In genomic region chr2:117405453-117405852, GRCm38 (mm10) we compare ENCODE assay signal across 13 mouse cellular contexts.
DNase-seq lines count a peak whose midpoint lies in the region; ATAC-seq lines count a peak whose summit lies in the region.
"Had no signal": no experiment of that assay in that cellular context is flagged by ENCODE, and none has a peak within 500 bp of the region (broad histone marks: within the 10 kb centered on the region; RNA-seq: fewer than 3 reads in every experiment).

No protein-coding gene starts in this region.

- no peaks in the 10 kb centered on the region for H3K36me3 ChIP-seq in hindbrain, embryonic 10.5 days
- H3K36me3 ChIP-seq in hindbrain, embryonic 14.5 days (replicated peaks; ENCODE audit: control insufficient read depth, insufficient read depth), result no peaks in the 10 kb centered on the region
- H3K36me3 ChIP-seq in splenic B cell, adult 2 months (ENCODE audit: control insufficient read depth, insufficient read depth, low read length, poor library complexity, severe bottlenecking), result no peaks in the 10 kb centered on the region
- no peaks in the 10 kb centered on the region for H3K36me3 ChIP-seq in intestine, embryonic 16.5 days (ENCODE audit: control insufficient read depth, insufficient read depth, low read length)
- H3K36me3 ChIP-seq: kidney, embryonic 15.5 days; lung, embryonic 15.5 days had no signal

- H3K4me2 ChIP-seq in hindbrain, embryonic 14.5 days (replicated peaks), result no peak overlapping the region
- H3K4me2 ChIP-seq in intestine, embryonic 16.5 days (ENCODE audit: low read depth, low read length), result no peak overlapping the region
- H3K4me2 ChIP-seq: kidney, embryonic 15.5 days; lung, embryonic 15.5 days had no signal

- H3K27ac ChIP-seq in hindbrain, embryonic 10.5 days, result peak overlapping the region; percentile 35
- no peak overlapping the region for H3K27ac ChIP-seq in hindbrain, embryonic 14.5 days
- H3K27ac ChIP-seq in intestine, embryonic 16.5 days (ENCODE audit: low read length), result no peak overlapping the region
- H3K27ac ChIP-seq: kidney, embryonic 15.5 days; lung, embryonic 15.5 days had no signal

- DNase-seq in hindbrain, embryonic 10.5 days (ENCODE audit: low spot score), result peak; percentile 12
- DNase-seq in hindbrain, embryonic 14.5 days (ENCODE audit: low spot score), result no peak
- peak; percentile 47 for DNase-seq in splenic B cell, adult 2 months (ENCODE audit: low read depth, low spot score)
- DNase-seq in layer of hippocampus, adult 11-12 months (ENCODE audit: low spot score), result no peak
- DNase-seq: cerebellum, postnatal 25 days; heart, postnatal 14 days; right cerebral cortex, postnatal 14 days had no signal

- H3K4me3 ChIP-seq in hindbrain, embryonic 10.5 days, result no peak overlapping the region
- no peak overlapping the region for H3K4me3 ChIP-seq in hindbrain, embryonic 14.5 days (replicated peaks; ENCODE audit: low read length)
- no peak overlapping the region for H3K4me3 ChIP-seq in intestine, embryonic 16.5 days (ENCODE audit: low read length)
- H3K4me3 ChIP-seq: kidney, embryonic 15.5 days; lung, embryonic 15.5 days had no signal

- H3K9ac ChIP-seq in hindbrain, embryonic 14.5 days, result no peak overlapping the region
- H3K9ac ChIP-seq in intestine, embryonic 16.5 days (ENCODE audit: low read depth, low read length), result no peak overlapping the region
- H3K9ac ChIP-seq: kidney, embryonic 15.5 days; lung, embryonic 15.5 days had no signal

- H3K4me1 ChIP-seq in hindbrain, embryonic 10.5 days (replicated peaks), result peaks cover 8% of the 10 kb centered on the region; the same call in 1 of the 2 replicates
- no peaks in the 10 kb centered on the region for H3K4me1 ChIP-seq in hindbrain, embryonic 14.5 days (replicated peaks; ENCODE audit: control insufficient read depth, insufficient read depth, low read length)
- no peaks in the 10 kb centered on the region for H3K4me1 ChIP-seq in intestine, embryonic 16.5 days (ENCODE audit: control insufficient read depth, insufficient read depth, low read length)
- H3K4me1 ChIP-seq: kidney, embryonic 15.5 days; lung, embryonic 15.5 days had no signal

- no peaks in the 10 kb centered on the region for H3K27me3 ChIP-seq in hindbrain, embryonic 10.5 days (ENCODE audit: insufficient read depth, poor library complexity, severe bottlenecking)
- H3K27me3 ChIP-seq in hindbrain, embryonic 14.5 days (ENCODE audit: control insufficient read depth, insufficient read depth, low read length), result no peaks in the 10 kb centered on the region
- H3K27me3 ChIP-seq in splenic B cell, adult 2 months (ENCODE audit: control insufficient read depth, insufficient read depth, low read length, poor library complexity, severe bottlenecking), result no peaks in the 10 kb centered on the region
- no peaks in the 10 kb centered on the region for H3K27me3 ChIP-seq in intestine, embryonic 16.5 days (replicated peaks; ENCODE audit: control insufficient read depth, insufficient read depth, low read length)
- H3K27me3 ChIP-seq: kidney, embryonic 15.5 days; lung, embryonic 15.5 days had no signal

- WGBS in hindbrain, embryonic 10.5 days, result 30% methylated on average over 2 of the region's 2 CpGs
- WGBS in hindbrain, embryonic 14.5 days, result 29% methylated on average over 2 of the region's 2 CpGs
- 76% methylated on average over 2 of the region's 2 CpGs for WGBS in intestine, embryonic 16.5 days

- no peak for ATAC-seq in hindbrain, embryonic 14.5 days (ENCODE audit: low FRiP score)
- ATAC-seq in CD4-positive, CD25-positive, alpha-beta regulatory T cell, adult 4 months, result peak; percentile 21
- peak; percentile 92 for ATAC-seq in granulocyte monocyte progenitor cell, adult 5-6 weeks (replicated peaks; ENCODE audit: poor library complexity, severe bottlenecking)
- no peak for ATAC-seq in megakaryocyte-erythroid progenitor cell, adult 5-6 weeks (replicated peaks; ENCODE audit: low FRiP score, low TSS enrichment, poor library complexity, severe bottlenecking)
- no peak for ATAC-seq in intestine, embryonic 16.5 days

- no peaks in the 10 kb centered on the region for H3K9me3 ChIP-seq in hindbrain, embryonic 10.5 days
- no peaks in the 10 kb centered on the region for H3K9me3 ChIP-seq in hindbrain, embryonic 14.5 days (ENCODE audit: control insufficient read depth, low read length)
- no peaks in the 10 kb centered on the region for H3K9me3 ChIP-seq in intestine, embryonic 16.5 days (ENCODE audit: control insufficient read depth, low read length)
- H3K9me3 ChIP-seq: kidney, embryonic 15.5 days; lung, embryonic 15.5 days had no signal

Comparison
In these comparisons a context has a peak if more than half of its experiments do, and no peak if none do; other contexts are left out.
1. DNase-seq: peak in hindbrain, embryonic 10.5 days (single experiment) and splenic B cell, adult 2 months (single experiment); none in hindbrain, embryonic 14.5 days (single experiment) and layer of hippocampus, adult 11-12 months (single experiment).
2. ATAC-seq: peak in CD4-positive, CD25-positive, alpha-beta regulatory T cell, adult 4 months (single experiment) and granulocyte monocyte progenitor cell, adult 5-6 weeks (single experiment); none in hindbrain, embryonic 14.5 days (single experiment), megakaryocyte-erythroid progenitor cell, adult 5-6 weeks (single experiment) and intestine, embryonic 16.5 days (single experiment).